Mouse (Mus musculus): ENCODE data around the gene Zpbp.
A peak's percentile ranks its signal among the peaks of the same experiment; 100 is the strongest.

Gene Zpbp

DNA sequence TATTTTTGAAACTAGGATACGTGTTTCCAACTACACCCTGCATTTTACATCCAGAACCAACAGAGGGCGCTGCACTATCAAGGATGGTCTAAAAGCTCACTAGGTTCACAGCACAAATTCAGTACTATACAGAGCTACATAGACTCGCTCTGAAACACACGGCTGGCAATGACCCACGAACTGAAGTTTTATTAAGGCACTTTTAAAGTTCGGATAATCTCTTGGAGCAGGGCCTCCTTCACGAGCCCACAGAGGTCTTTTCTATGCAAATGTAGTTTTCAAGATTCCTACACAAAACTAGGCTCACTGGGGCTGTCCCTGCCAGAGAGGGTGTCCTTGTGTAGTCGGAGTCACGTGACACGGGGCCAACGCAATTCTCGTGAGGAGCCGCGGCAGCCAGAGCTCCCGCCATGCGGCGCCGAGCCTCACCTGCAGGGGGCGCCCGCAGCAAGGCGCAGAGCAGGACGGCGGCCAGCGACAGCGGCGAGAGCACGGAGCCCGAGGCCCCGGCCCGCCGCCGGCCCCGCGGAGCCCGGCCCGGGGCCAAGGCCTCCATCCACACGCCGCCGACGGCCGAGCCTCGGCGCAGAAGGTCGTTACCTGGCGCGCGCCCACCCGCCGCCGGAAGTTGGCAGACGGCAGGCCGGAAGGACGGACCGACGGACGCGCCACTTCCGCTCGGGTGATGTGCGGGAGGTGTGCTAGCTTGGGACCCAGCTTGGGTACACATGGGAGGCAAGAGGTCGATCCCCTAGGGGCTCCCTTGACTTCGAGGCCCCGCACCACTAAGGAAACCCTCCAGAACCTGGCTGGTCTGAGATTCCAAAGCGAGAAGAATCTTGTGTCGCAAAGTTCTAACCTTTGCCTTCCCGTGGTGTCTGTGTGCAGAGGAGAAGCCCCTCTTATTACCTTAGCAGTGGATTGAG is at the start of gene Zpbp, which contains the start of gene Spata48:
Gene Zpbp, minus strand, starts transcription at position 774 of the 926 bp plus-strand sequence.
Gene Spata48, plus strand, starts transcription at position 460 of the 926 bp plus-strand sequence.
- peak; percentile 97 for DNase-seq (ENCODE audit: low read depth, low spot score)
- H3K36me3 ChIP-seq (ENCODE audit: control insufficient read depth, insufficient read depth, low read length, poor library complexity, severe bottlenecking): no peaks in the 10 kb centered on the region
- no peaks in the 10 kb centered on the region; the same call in 1 of the 2 replicates for H3K27me3 ChIP-seq (ENCODE audit: control insufficient read depth, insufficient read depth, low read length, poor library complexity, severe bottlenecking)

GRCm38 (mm10) chr11:11509413-11509812 is 47.2 kb upstream of the Zpbp start:
- no peak for DNase-seq (ENCODE audit: low read depth, low spot score)
- no peaks in the 10 kb centered on the region for H3K36me3 ChIP-seq (ENCODE audit: control insufficient read depth, insufficient read depth, low read length, poor library complexity, severe bottlenecking)

GRCm38 (mm10) chr11:11506187-11506586 is 44.0 kb upstream of the Zpbp start:
- DNase-seq (ENCODE audit: low read depth, low spot score): peak; percentile 93
- H3K36me3 ChIP-seq (ENCODE audit: control insufficient read depth, insufficient read depth, low read length, poor library complexity, severe bottlenecking): no peaks in the 10 kb centered on the region
- H3K27me3 ChIP-seq (ENCODE audit: control insufficient read depth, insufficient read depth, low read length, poor library complexity, severe bottlenecking): no peaks in the 10 kb centered on the region

More at GRCm38 (mm10) chr11:11509413-11509812, 47.2 kb upstream of the Zpbp start:
- H3K27me3 ChIP-seq (ENCODE audit: control insufficient read depth, insufficient read depth, low read length, poor library complexity, severe bottlenecking): no peaks in the 10 kb centered on the region

DNA sequence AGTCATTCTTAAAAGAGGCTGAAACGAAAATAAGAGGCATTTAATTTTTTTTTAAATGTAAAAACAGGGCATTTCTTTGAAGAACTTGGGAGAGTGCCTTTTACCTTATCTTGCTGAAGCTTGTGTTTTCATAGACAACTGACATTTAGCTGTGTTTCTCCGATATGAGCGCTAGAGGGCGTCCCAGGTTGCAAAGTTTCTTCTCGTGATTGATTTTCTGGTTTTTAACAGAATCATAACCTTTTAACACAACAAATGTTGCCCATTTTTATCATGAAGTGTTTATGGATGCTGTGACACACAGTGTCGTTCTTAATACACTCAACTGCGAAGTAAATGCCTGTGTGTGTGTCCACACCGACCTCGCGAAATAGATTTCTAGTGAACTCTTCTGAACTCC is 37.7 kb upstream of the Zpbp start:
- Histone ChIP-seq H3K36me3 (ENCODE audit: control insufficient read depth, insufficient read depth, low read length, poor library complexity, severe bottlenecking) (no peaks in the 10 kb centered on the region), H3K27me3 (ENCODE audit: control insufficient read depth, insufficient read depth, low read length, poor library complexity, severe bottlenecking) (no peaks in the 10 kb centered on the region)
- peak; percentile 82 for DNase-seq (ENCODE audit: low read depth, low spot score)

- no peaks in the 10 kb centered on the region for H3K27me3 ChIP-seq (ENCODE audit: control insufficient read depth, insufficient read depth, low read length, poor library complexity, severe bottlenecking)
- DNase-seq (ENCODE audit: low read depth, low spot score): no peak
- H3K36me3 ChIP-seq (ENCODE audit: control insufficient read depth, insufficient read depth, low read length, poor library complexity, severe bottlenecking): no peaks in the 10 kb centered on the region
These were observed 33.5 kb upstream of the Zpbp start for GRCm38 (mm10) chr11:11495697-11496096.

GRCm38 (mm10) chr11:11492044-11492443 is 29.8 kb upstream of the Zpbp start:
- Histone ChIP-seq H3K27me3 (ENCODE audit: control insufficient read depth, insufficient read depth, low read length, poor library complexity, severe bottlenecking) (no peaks in the 10 kb centered on the region), H3K36me3 (ENCODE audit: control insufficient read depth, insufficient read depth, low read length, poor library complexity, severe bottlenecking) (no peaks in the 10 kb centered on the region)
- no peak for DNase-seq (ENCODE audit: low read depth, low spot score)

DNA sequence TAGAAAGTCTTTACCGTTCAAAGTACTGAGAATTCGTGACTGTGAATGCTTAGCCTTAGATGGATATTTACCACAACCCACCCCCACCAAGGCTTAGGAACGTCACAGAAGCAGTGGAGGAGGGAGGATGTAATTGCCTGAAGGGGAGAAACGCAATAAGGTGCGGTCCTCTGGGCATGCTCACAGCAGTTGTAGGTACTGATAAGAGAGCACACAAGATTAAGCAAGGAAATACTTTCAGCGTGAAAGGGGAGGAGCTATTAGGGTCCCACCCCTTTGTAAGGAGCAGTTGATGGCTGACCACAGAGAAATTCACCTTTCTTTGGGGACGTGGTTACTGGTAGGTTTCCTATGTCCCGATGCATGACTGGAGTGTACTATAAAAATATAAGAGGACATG is 22.2 kb upstream of the Zpbp start:
- H3K36me3 ChIP-seq (ENCODE audit: control insufficient read depth, insufficient read depth, low read length, poor library complexity, severe bottlenecking): no peaks in the 10 kb centered on the region
- DNase-seq (ENCODE audit: low read depth, low spot score): no peak

DNA sequence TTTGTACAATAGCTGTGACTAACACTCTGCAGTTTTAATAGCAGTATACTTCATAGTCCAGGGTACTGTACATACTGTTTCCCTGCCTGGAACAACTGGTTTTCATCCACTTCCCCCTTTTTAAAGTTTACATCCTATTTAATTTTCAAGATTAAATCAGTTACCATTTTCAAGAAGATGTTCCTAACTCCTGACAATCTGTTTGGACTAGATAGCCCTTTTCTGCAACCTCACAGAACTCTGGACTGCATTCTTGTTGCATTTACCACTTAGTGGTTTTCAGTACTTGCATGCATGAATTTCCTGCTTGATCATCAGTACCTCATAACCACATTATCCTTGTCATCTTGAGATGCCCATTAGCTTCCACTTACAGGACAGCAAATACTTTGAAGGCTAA is 6.7 kb upstream of the Zpbp start:
- Histone ChIP-seq H3K36me3 (ENCODE audit: control insufficient read depth, insufficient read depth, low read length, poor library complexity, severe bottlenecking) (no peaks in the 10 kb centered on the region), H3K27me3 (ENCODE audit: control insufficient read depth, insufficient read depth, low read length, poor library complexity, severe bottlenecking) (no peaks in the 10 kb centered on the region)
- DNase-seq (ENCODE audit: low read depth, low spot score): no peak

More for the DNA sequence above, 22.2 kb upstream of the Zpbp start:
- no peaks in the 10 kb centered on the region; the same call in 1 of the 2 replicates for H3K27me3 ChIP-seq (ENCODE audit: control insufficient read depth, insufficient read depth, low read length, poor library complexity, severe bottlenecking)

GRCm38 (mm10) chr11:11462561-11462890 is 318 bp upstream of the Zpbp start:
- Histone ChIP-seq H3K36me3 (ENCODE audit: control insufficient read depth, insufficient read depth, low read length, poor library complexity, severe bottlenecking) (no peaks in the 10 kb centered on the region), H3K27me3 (ENCODE audit: control insufficient read depth, insufficient read depth, low read length, poor library complexity, severe bottlenecking) (no peaks in the 10 kb centered on the region)
- no peak for DNase-seq (ENCODE audit: low read depth, low spot score)

DNA sequence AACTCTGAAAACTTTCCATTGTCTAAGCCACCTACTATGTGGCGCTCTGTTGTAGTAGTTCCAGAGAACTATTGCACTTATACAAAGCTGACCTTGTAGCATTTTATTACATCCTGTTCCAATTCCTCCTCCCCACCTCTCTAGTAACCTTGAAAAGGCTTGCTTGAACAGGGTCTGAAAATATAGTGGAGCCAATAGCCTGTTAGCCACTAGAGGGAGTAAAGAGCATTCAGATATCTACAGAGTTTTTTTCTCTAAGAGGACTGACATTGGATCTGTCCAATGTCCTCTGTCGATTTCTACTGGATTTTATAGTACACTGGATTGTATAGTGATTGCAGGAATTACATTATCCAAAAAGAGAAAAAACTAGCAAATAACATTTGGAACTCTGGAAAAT is 7.2 kb downstream of the Zpbp start:
- H3K27me3 ChIP-seq (ENCODE audit: control insufficient read depth, insufficient read depth, low read length, poor library complexity, severe bottlenecking): no peaks in the 10 kb centered on the region; the same call in 1 of the 2 replicates
- DNase-seq (ENCODE audit: low read depth, low spot score): peak; percentile 67
- no peaks in the 10 kb centered on the region for H3K36me3 ChIP-seq (ENCODE audit: control insufficient read depth, insufficient read depth, low read length, poor library complexity, severe bottlenecking)

DNA sequence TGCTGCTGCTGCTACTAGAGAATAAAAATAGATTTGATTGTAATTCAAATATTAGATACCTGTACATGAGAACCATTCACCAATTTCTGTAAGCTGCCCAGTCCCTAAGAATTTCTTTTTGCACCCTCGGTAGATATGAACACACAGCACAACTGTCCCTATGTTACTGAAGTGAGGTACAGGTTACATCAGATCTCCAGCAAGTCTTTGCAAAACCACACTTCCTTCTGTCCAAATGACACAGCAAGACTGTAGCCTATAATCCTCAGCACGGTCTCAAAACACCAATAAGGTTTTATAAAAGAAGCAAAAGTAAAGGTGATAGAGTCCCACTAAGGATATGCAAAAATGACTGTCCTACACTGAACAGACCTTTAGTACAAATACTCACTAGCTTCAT is 44.9 kb downstream of the Zpbp start:
- H3K36me3 ChIP-seq (ENCODE audit: control insufficient read depth, insufficient read depth, low read length, poor library complexity, severe bottlenecking): no peaks in the 10 kb centered on the region
- no peaks in the 10 kb centered on the region for H3K27me3 ChIP-seq (ENCODE audit: control insufficient read depth, insufficient read depth, low read length, poor library complexity, severe bottlenecking)
- DNase-seq (ENCODE audit: low read depth, low spot score): no peak

- Histone ChIP-seq H3K27me3 (ENCODE audit: control insufficient read depth, insufficient read depth, low read length, poor library complexity, severe bottlenecking) (no peaks in the 10 kb centered on the region), H3K36me3 (ENCODE audit: control insufficient read depth, insufficient read depth, low read length, poor library complexity, severe bottlenecking) (no peaks in the 10 kb centered on the region)
- DNase-seq (ENCODE audit: low read depth, low spot score): no peak
These were observed 48.0 kb downstream of the Zpbp start for GRCm38 (mm10) chr11:11414188-11414587.

DNA sequence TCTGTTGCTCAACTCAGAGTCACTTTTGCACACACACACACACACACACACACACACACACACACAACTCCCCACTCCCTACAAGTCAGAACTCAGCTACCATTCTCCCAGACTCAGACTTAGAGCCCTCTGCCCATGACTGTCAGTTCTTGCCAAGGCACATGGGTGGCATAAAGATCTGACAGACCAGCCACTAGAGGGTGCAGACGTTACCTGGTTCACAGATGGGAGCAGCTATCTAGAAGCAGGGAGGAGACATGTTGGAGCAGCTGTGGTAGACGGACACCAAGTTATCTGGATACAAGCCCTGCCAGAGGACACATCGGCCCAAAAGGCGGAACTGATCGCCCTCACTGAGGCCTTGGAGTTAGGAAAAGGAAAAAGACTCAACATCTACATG is 67.5 kb downstream of the Zpbp start:
- no peaks in the 10 kb centered on the region for H3K36me3 ChIP-seq (ENCODE audit: control insufficient read depth, insufficient read depth, low read length, poor library complexity, severe bottlenecking)
- peak; percentile 10 for DNase-seq (ENCODE audit: low read depth, low spot score)
- no peaks in the 10 kb centered on the region for H3K27me3 ChIP-seq (ENCODE audit: control insufficient read depth, insufficient read depth, low read length, poor library complexity, severe bottlenecking)

DNA sequence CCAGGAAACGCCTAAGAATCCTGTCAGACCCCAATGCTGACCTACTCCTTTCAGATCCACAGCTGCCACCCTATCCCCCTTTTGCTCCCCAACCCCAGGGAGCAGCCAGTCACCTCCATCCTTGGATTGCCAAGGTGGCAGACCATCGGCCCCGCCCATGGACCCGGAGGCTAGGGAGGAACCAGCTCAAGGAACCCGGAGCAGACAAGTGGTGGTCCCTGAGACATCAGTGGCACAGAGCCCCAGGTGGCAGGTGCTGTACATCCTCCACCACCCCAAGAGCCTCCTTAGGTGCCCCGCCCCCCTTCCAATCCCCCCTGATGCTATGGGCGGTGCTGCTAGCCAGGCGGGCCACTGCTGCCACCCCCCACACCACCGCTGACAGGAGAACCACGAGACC is 69.0 kb downstream of the Zpbp start:
- no peaks in the 10 kb centered on the region for H3K36me3 ChIP-seq (ENCODE audit: control insufficient read depth, insufficient read depth, low read length, poor library complexity, severe bottlenecking)
- H3K27me3 ChIP-seq (ENCODE audit: control insufficient read depth, insufficient read depth, low read length, poor library complexity, severe bottlenecking): no peaks in the 10 kb centered on the region
- DNase-seq (ENCODE audit: low read depth, low spot score): no peak

- no peaks in the 10 kb centered on the region for H3K27me3 ChIP-seq (ENCODE audit: control insufficient read depth, insufficient read depth, low read length, poor library complexity, severe bottlenecking)
- DNase-seq (ENCODE audit: low read depth, low spot score): no peak
- H3K36me3 ChIP-seq (ENCODE audit: control insufficient read depth, insufficient read depth, low read length, poor library complexity, severe bottlenecking): no peaks in the 10 kb centered on the region
These were observed 90.9 kb downstream of the Zpbp start for GRCm38 (mm10) chr11:11371305-11371704.

Data from splenic B cell, adult 2 months (primary cell).